8 mouse cellular contexts compared by ENCODE assay signal in the genomic region with DNA sequence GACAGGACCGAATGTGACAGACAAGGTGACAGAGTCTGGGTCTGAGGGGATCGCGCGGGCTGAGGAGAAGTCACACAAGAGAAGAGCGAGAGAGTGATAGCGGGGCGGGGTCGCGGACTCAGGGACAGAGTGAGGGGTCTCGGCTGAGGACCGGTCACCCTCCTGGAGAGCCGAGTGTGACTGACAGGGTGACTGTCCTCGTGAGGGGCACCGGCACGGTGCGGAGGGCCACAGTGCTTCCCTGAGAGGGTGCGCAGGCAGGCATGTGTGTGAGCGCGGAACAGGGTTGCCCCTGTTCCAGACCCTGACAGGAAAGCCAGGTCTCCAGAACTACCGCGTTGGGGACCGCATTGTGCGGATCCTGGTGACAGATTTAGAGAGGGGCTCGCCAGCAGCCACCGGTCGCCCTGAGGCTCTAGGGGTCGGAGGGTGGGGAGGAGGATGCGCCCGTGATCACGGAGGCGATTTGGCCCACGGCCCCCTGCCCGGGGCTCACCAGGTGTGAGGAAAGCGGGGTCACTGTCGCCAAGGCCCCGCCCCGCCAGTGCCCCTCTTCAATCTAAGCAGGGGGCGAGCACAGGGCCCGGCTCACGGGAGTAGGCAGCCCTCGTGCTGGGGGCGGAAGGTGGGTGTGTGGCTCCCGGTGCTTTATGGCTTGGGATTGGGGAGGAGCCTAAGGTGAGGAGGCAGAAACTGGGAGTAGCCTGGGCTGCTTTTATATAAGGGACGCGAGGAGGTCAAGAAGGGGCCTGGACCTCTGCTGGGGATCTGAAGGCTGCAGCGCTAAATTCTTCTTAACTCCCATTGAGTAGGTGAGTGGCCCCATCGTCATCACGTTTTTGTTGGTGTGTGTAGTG. TPM values are rescaled to one million over a fixed set of nuclear protein-coding genes. Genes with fewer than 3 reads are reported as not detected.
DNase-seq lines count a peak whose midpoint lies in the region; ATAC-seq lines count a peak whose summit lies in the region.

No protein-coding gene starts in this region.

- peak; percentile 53 for ATAC-seq in megakaryocyte, adult 5-6 weeks (ENCODE audit: poor library complexity, severe bottlenecking)

- DNase-seq in ZHBTc4 (ENCODE audit: low read depth, low spot score): peak; percentile 61
- DNase-seq in cerebellum, adult 8-10 months: peak; percentile 33
- peak; percentile 30 to 31 for DNase-seq in frontal cortex, postnatal 36 days (ENCODE audit: low spot score in 2 of 2)
- peak; percentile 9 for DNase-seq in hindbrain, embryonic 10.5 days (ENCODE audit: low spot score)
- DNase-seq in left cerebral cortex, postnatal 4 days: peak; percentile 5
- DNase-seq in right cerebral cortex, postnatal 10 days (ENCODE audit: low spot score in 2 of 2): peak; percentile 23 to 24
- no peak for DNase-seq in Muller cell, postnatal 12 days (ENCODE audit: inconsistent ontology term)

- peaks cover 36% of the 10 kb centered on the region for H3K27me3 ChIP-seq in hindbrain, embryonic 10.5 days (ENCODE audit: insufficient read depth, poor library complexity, severe bottlenecking)

- H3K9me3 ChIP-seq in hindbrain, embryonic 10.5 days: peaks cover 6% of the 10 kb centered on the region

- no peaks in the 10 kb centered on the region for H3K36me3 ChIP-seq in hindbrain, embryonic 10.5 days

- under 1% methylated on average over 48 of the region's 48 CpGs for WGBS in hindbrain, embryonic 10.5 days

- H3K27ac ChIP-seq in hindbrain, embryonic 10.5 days: no peak overlapping the region

- H3K4me3 ChIP-seq in hindbrain, embryonic 10.5 days: peak overlapping the region; percentile 74

- H3K4me1 ChIP-seq in hindbrain, embryonic 10.5 days (replicated peaks): peaks cover 17% of the 10 kb centered on the region

- intact Hi-C loops in left cerebral cortex, postnatal 4 days (cut with DNase I): no loop called here

RNA-seq across cellular contexts. Expression of a gene that starts 1.1 kb away (rescaled TPM):
- 0.20 TPM in 1 of 2 replicates, not detected in the other for polyA plus RNA-seq in hindbrain, embryonic 10.5 days (2016; fragmentation: Nextera tagmentation; extraction: Ambion mirVana)
- 1 to 10 TPM; 1.0 to 2.0 TPM for total RNA-seq in left cerebral cortex, postnatal 4 days (2021)
- total RNA-seq in megakaryocyte, adult 5-6 weeks (2015): 2.8 and 6.5 TPM in 2 replicates
- 2.0 and 2.7 TPM in 2 replicates for total RNA-seq in megakaryocyte, adult 5-6 weeks (2017)
